Mouse (Mus musculus) CD4-positive naive resting alpha-beta T cell, adult 57 days (primary cell): Measurements from ENCODE around the gene Gm28539. TPM values are rescaled to one million over a fixed set of nuclear protein-coding genes. Genes with fewer than 3 reads are reported as not detected.

Experiments
- total RNA-seq: library from RNA; stranded (reverse); gene quantifications from one replicate; pipeline ENCODE4 v1.2.4, GENCODE M21; 2023

The Gm28539 gene
- 4.7 TPM for total RNA-seq

DNA sequence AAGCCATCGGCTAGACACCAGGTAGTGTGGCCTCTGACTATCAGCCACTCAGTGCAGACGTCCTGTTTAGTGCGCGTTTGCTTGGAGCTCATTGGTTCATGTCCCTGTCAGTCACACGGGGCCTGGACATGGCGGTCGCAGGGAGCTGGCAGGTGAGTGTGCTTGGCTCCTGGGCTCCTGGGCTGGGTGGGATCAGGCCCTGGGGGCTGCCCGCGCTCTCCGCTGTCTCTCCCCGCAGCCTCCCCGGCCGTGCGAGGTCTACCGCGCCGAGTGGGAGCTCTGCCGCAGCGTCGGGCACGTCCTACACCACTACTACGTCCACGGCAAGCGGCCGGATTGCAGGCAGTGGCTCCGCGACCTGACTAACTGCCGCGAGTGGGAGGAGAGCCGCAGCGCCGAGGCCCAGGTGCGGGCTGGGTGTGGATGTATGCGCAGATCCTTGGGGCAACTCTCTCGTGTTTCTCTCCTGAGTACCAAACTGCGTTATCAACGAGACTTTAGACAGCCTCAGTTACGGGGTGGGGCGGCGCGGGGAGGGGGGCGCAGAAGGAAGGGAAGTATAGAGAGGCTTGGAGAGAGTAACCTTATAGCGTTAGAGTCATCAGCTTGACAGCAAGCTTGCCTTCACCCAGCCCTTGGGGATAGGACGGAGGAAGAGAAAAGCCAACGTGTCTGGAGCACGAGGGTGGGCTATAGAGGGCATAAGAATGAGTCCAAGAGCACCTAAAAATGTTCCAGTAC is at the start of gene Gm28539, which contains the start of gene 2510002D24Rik:
Gm28539 (plus strand) TSS at position 117 of the 741 bp plus-strand sequence.
2510002D24Rik (plus strand) TSS at position 111 of the 741 bp plus-strand sequence.

GRCm38 (mm10) chr16:18811468-18812384 is 24.7 kb upstream of the Gm28539 start, which contains the start of the genes Ufd1 and Cdc45:
Gene Ufd1, plus strand, starts transcription at chr16:18811779.
Gene Cdc45, minus strand, starts transcription at chr16:18811987.

DNA sequence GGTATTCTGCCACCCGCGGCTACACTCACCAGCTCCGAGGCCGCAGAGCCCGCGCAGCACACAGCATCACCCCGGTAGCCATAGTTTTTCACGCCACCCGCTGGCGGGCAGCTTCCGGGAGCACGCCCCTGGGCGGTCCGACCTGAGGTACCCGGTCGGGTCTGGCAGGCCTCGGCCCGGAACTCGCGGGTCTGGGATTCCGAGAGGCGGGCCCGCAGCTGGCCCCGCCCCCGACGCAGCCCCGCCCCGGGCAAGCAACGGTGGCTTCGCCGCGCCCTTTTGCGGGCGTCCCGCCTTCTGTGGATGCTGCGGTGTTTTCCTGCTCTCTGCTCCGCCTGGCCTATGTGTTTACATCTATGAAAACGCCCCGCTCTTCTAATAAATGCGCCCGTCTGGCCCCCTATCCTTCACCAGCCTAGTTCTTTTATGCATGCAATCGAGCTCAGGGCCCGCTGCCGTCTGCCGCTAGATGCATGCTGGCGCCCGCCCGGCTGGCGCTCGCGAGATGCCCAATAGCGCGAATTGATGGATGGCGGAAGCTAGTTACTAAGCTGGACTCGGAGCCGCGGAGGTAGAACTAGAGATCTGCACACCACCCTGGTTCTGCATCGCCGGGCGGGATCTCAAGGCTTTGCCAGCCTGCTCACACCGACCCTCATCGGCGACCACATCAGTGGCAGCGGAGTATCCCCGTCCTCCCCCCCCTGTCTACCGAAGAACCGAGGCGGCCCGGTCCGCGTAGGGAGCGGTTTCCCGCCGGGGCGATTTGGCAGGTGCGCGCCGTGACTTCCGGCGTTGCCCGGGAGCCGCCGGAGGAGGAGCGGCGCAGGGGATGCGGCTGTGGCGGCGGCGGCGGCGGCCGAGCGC is 40.3 kb downstream of the Gm28539 start, which contains the start of the genes Mrpl40 and Hira:
Mrpl40 (minus strand) TSS at position 421 of the 867 bp plus-strand sequence.
Hira (plus strand) TSS at position 596 of the 867 bp plus-strand sequence.

Other genes starting within 250 kb of the Gm28539 start
- gene Tbx1, start 245.9 kb upstream of the Gm28539 start, total RNA-seq, result not detected
- gene Gp1bb, start 214.2 kb upstream of the Gm28539 start, total RNA-seq, result 0.38 TPM
- not detected for gene Gm49601, start 210.2 kb upstream of the Gm28539 start, total RNA-seq
- gene Sept5, start 206.6 kb upstream of the Gm28539 start, total RNA-seq, result not detected
- 0.41 TPM for gene Cldn5, start 59.7 kb upstream of the Gm28539 start, total RNA-seq
- 112 TPM for gene Ufd1, start 24.8 kb upstream of the Gm28539 start, total RNA-seq
- gene Cdc45, start 24.6 kb upstream of the Gm28539 start, total RNA-seq, result 5.3 TPM
- 58.7 TPM for gene 2510002D24Rik, start within 50 bp of the Gm28539 start, total RNA-seq
- gene Mrpl40, start 40.3 kb downstream of the Gm28539 start, total RNA-seq, result 46.6 TPM
- 81.7 TPM for gene Hira, start 40.5 kb downstream of the Gm28539 start, total RNA-seq